ENCODE assay signal across 16 mouse cellular contexts in genomic region chr6:35330834-35331233, GRCm38 (mm10). TPM values are rescaled to one million over a fixed set of nuclear protein-coding genes. Genes with fewer than 3 reads are reported as not detected.
DNase-seq lines count a peak whose midpoint lies in the region; ATAC-seq lines count a peak whose summit lies in the region.
"Had no signal": no experiment of that assay in that cellular context is flagged by ENCODE, and none has a peak within 500 bp of the region (broad histone marks: within the 10 kb centered on the region; RNA-seq: fewer than 3 reads in every experiment).

No protein-coding gene starts in this region.

- H3K4me3 ChIP-seq in intestine, embryonic 16.5 days (ENCODE audit: low read length), result no peak overlapping the region
- no peak overlapping the region for H3K4me3 ChIP-seq in intestine, embryonic 15.5 days (replicated peaks)
- H3K4me3 ChIP-seq: layer of hippocampus, adult 2 months; limb, embryonic 13.5 days; stomach, embryonic 15.5 days had no signal

- no peaks in the 10 kb centered on the region for H3K27me3 ChIP-seq in intestine, embryonic 16.5 days (replicated peaks; ENCODE audit: control insufficient read depth, insufficient read depth, low read length)
- H3K27me3 ChIP-seq in intestine, embryonic 15.5 days (replicated peaks), result no peaks in the 10 kb centered on the region
- H3K27me3 ChIP-seq: limb, embryonic 13.5 days; stomach, embryonic 15.5 days had no signal

- no peaks in the 10 kb centered on the region for H3K9me3 ChIP-seq in intestine, embryonic 16.5 days (ENCODE audit: control insufficient read depth, low read length)
- no peaks in the 10 kb centered on the region for H3K9me3 ChIP-seq in intestine, embryonic 15.5 days
- H3K9me3 ChIP-seq: limb, embryonic 13.5 days; stomach, embryonic 15.5 days had no signal

- H3K27ac ChIP-seq in intestine, embryonic 16.5 days (ENCODE audit: low read length), result no peak overlapping the region
- no peak overlapping the region for H3K27ac ChIP-seq in intestine, embryonic 15.5 days
- H3K27ac ChIP-seq: hindbrain, postnatal 0 days; layer of hippocampus, adult 2 months; limb, embryonic 13.5 days; stomach, embryonic 15.5 days had no signal

- H3K4me2 ChIP-seq in intestine, embryonic 16.5 days (ENCODE audit: low read depth, low read length), result no peak overlapping the region
- H3K4me2 ChIP-seq in intestine, embryonic 15.5 days (replicated peaks), result no peak overlapping the region
- H3K4me2 ChIP-seq: limb, embryonic 13.5 days; stomach, embryonic 15.5 days had no signal

- no peaks in the 10 kb centered on the region for H3K36me3 ChIP-seq in intestine, embryonic 16.5 days (ENCODE audit: control insufficient read depth, insufficient read depth, low read length)
- no peaks in the 10 kb centered on the region for H3K36me3 ChIP-seq in intestine, embryonic 15.5 days
- H3K36me3 ChIP-seq: limb, embryonic 13.5 days; stomach, embryonic 15.5 days had no signal

- WGBS in intestine, embryonic 16.5 days, result 38% methylated on average over 6 of the region's 6 CpGs
- 44% methylated on average over 6 of the region's 6 CpGs for WGBS in intestine, embryonic 15.5 days

- DNase-seq in cerebellum, adult 11-12 months, result peak; percentile 7
- DNase-seq in cerebellum, postnatal 10 days, result no peak
- DNase-seq in 3134 (ENCODE audit: extremely low read depth, insufficient read length, low spot score), result peak; percentile 37
- DNase-seq in brain, adult 2 months (ENCODE audit: low read depth, low spot score), result peak; percentile 33
- no peak for DNase-seq in spleen, adult 18-20 months
- no peak for DNase-seq in urinary bladder, postnatal 10 days (ENCODE audit: low spot score)
- DNase-seq: adrenal gland, postnatal 36 days; heart, postnatal 36 days; midbrain, embryonic 14.5 days had no signal

- 0 out of 2 replicates have a peak, but pooled peaks cover 5% of the 10 kb centered on the region for H3K4me1 ChIP-seq in intestine, embryonic 16.5 days (ENCODE audit: control insufficient read depth, insufficient read depth, low read length)
- peaks cover 4% of the 10 kb centered on the region; the same call in 1 of the 2 replicates for H3K4me1 ChIP-seq in intestine, embryonic 15.5 days (replicated peaks)
- H3K4me1 ChIP-seq: stomach, embryonic 15.5 days had no signal

- H3K9ac ChIP-seq in intestine, embryonic 16.5 days (ENCODE audit: low read depth, low read length), result no peak overlapping the region
- no peak overlapping the region for H3K9ac ChIP-seq in intestine, embryonic 15.5 days
- H3K9ac ChIP-seq: limb, embryonic 13.5 days; stomach, embryonic 15.5 days had no signal

- peak; percentile 16; the same call in 1 of the 2 replicates for ATAC-seq in intestine, embryonic 16.5 days
- ATAC-seq in intestine, embryonic 15.5 days, result no peak
- ATAC-seq: forebrain, embryonic 16.5 days; hindbrain, postnatal 0 days had no signal

RNA-seq across cellular contexts. Expression of gene Fam180a, which starts 4.9 kb away (rescaled TPM):
- polyA plus RNA-seq in intestine, embryonic 16.5 days (2015; fragmentation: Nextera tagmentation; extraction: Ambion mirVana), result 1.8 and 2.1 TPM in 2 replicates
- polyA plus RNA-seq in intestine, embryonic 15.5 days (2015; fragmentation: Nextera tagmentation; extraction: Ambion mirVana), result 1.3 and 2.3 TPM in 2 replicates

RNA-seq across cellular contexts. Expression of gene Slc13a4, which starts 22.9 kb away (rescaled TPM):
- polyA plus RNA-seq in intestine, embryonic 16.5 days (2015; fragmentation: Nextera tagmentation; extraction: Ambion mirVana), result 0.27 and 0.43 TPM in 2 replicates
- 0.54 and 0.71 TPM in 2 replicates for polyA plus RNA-seq in intestine, embryonic 15.5 days (2015; fragmentation: Nextera tagmentation; extraction: Ambion mirVana)

Comparison
In these comparisons a context has a peak if more than half of its experiments do, and no peak if none do; other contexts are left out.
1. DNase-seq: peak in cerebellum, adult 11-12 months (single experiment), 3134 (single experiment) and brain, adult 2 months (single experiment); none in cerebellum, postnatal 10 days (0 of 2), spleen, adult 18-20 months (0 of 2) and urinary bladder, postnatal 10 days (single experiment).